Mouse (Mus musculus): ENCODE results near the gene Smug1. TPM values are rescaled to one million over a fixed set of nuclear protein-coding genes. Genes with fewer than 3 reads are reported as not detected.

The Smug1 gene
- polyA plus RNA-seq (2015; fragmentation: Nextera tagmentation; extraction: Ambion mirVana) = 15.8 and 16.2 TPM in 2 replicates

DNA sequence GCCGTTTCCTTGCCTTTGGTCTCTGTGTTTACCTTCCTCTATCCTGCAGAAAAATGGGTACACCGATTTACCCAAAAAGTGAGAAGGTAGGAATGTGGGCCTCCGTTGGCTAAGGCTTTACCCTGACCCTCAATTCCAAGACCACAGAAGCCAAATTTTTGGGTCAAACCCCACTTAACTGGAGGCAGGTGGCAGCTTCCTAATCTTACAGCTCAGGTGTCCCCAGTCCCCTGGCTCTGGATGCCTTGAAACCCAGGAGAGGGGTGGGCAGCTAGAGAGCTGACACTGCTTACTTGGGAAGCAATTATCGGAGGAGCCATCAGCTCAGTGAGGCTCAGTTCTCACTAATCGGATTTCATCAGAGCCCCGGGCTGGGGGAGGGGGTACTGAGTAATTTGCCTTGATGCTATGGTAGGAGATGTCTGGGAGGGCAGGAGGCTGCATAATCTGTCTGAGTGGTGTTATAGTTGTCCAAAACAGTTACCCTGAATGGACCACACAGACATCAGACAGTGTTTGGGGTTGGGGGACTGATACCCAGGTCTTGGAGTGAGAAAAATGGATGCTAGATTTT, at the start of gene Smug1:
Gene Smug1 (minus strand): TSS at position 51 of the 574 bp plus-strand sequence.
- H3K36me3 ChIP-seq = no peaks in the 10 kb centered on the region
- no peaks in the 10 kb centered on the region for H3K9me3 ChIP-seq

GRCm38 (mm10) chr15:103216052-103216451, 49.2 kb upstream of the Smug1 start:
- Histone ChIP-seq H3K9ac (peak overlapping the region; percentile 80), H3K4me3 (peak overlapping the region; percentile 54), H3K27me3 (replicated peaks) (no peaks in the 10 kb centered on the region), H3K36me3 (peaks cover 21% of the 10 kb centered on the region), H3K9me3 (no peaks in the 10 kb centered on the region), H3K4me1 (peaks cover 65% of the 10 kb centered on the region), H3K4me2 (peak overlapping the region; percentile 74), H3K27ac (replicated peaks) (peak overlapping the region; percentile 96)
- 25% methylated on average over 2 of the region's 2 CpGs for WGBS
- ATAC-seq (ENCODE audit: extremely low read depth, insufficient number of reproducible peaks, low FRiP score, low TSS enrichment) = no peak

More for the DNA sequence above, at the start of gene Smug1:
- no peak within 1 kb of the TSS for H3K27ac ChIP-seq (replicated peaks)
- H3K4me1 ChIP-seq = peaks cover 36% of the 10 kb centered on the region
- H3K4me3 ChIP-seq = no peak within 1 kb of the TSS
- H3K9ac ChIP-seq = no peak within 1 kb of the TSS
- no peak within 1 kb of the TSS for H3K4me2 ChIP-seq
- ATAC-seq (ENCODE audit: extremely low read depth, insufficient number of reproducible peaks, low FRiP score, low TSS enrichment) = no peak
- H3K27me3 ChIP-seq (replicated peaks) = peaks cover 66% of the 10 kb centered on the region
- 21% methylated on average over 6 of the region's 6 CpGs for WGBS

GRCm38 (mm10) chr15:103214971-103215907, 48.3 kb upstream of the Smug1 start:
- peaks cover 57% of the 10 kb centered on the region for H3K4me1 ChIP-seq
- peak; percentile 84; the same call in 1 of the 2 replicates for ATAC-seq (ENCODE audit: extremely low read depth, insufficient number of reproducible peaks, low FRiP score, low TSS enrichment)
- under 1% methylated on average over 15 of the region's 15 CpGs for WGBS

GRCm38 (mm10) chr15:103214149-103214548, 47.3 kb upstream of the Smug1 start:
- Histone ChIP-seq H3K27me3 (replicated peaks) (no peaks in the 10 kb centered on the region), H3K9ac (peak overlapping the region; percentile 75), H3K36me3 (peaks cover 40% of the 10 kb centered on the region), H3K27ac (replicated peaks) (peak overlapping the region; percentile 81), H3K9me3 (no peaks in the 10 kb centered on the region), H3K4me2 (peak overlapping the region; percentile 66), H3K4me1 (peaks cover 54% of the 10 kb centered on the region), H3K4me3 (peak overlapping the region; percentile 41)
- ATAC-seq (ENCODE audit: extremely low read depth, insufficient number of reproducible peaks, low FRiP score, low TSS enrichment) = no peak
- WGBS = 29% methylated on average over 2 of the region's 2 CpGs

More at GRCm38 (mm10) chr15:103214971-103215907, 48.3 kb upstream of the Smug1 start:
- Histone ChIP-seq H3K9ac (peak overlapping the region; percentile 80), H3K27ac (replicated peaks) (peak overlapping the region; percentile 96), H3K4me2 (peak overlapping the region; percentile 74), H3K9me3 (no peaks in the 10 kb centered on the region), H3K4me3 (peak overlapping the region; percentile 54), H3K36me3 (peaks cover 29% of the 10 kb centered on the region), H3K27me3 (replicated peaks) (no peaks in the 10 kb centered on the region)

- no peaks in the 10 kb centered on the region for H3K9me3 ChIP-seq
- H3K27me3 ChIP-seq (replicated peaks) = no peaks in the 10 kb centered on the region
- ATAC-seq (ENCODE audit: extremely low read depth, insufficient number of reproducible peaks, low FRiP score, low TSS enrichment) = no peak
- H3K36me3 ChIP-seq = peaks cover 83% of the 10 kb centered on the region
- 67% methylated on average over 2 of the region's 2 CpGs for WGBS
- peaks cover 32% of the 10 kb centered on the region for H3K4me1 ChIP-seq
- no peak overlapping the region; the same call in 1 of the 2 replicates for H3K27ac ChIP-seq (replicated peaks)
- no peak overlapping the region for H3K4me2 ChIP-seq
- no peak overlapping the region for H3K4me3 ChIP-seq
- no peak overlapping the region for H3K9ac ChIP-seq
Observed at GRCm38 (mm10) chr15:103205156-103205555, 38.3 kb upstream of the Smug1 start.

DNA sequence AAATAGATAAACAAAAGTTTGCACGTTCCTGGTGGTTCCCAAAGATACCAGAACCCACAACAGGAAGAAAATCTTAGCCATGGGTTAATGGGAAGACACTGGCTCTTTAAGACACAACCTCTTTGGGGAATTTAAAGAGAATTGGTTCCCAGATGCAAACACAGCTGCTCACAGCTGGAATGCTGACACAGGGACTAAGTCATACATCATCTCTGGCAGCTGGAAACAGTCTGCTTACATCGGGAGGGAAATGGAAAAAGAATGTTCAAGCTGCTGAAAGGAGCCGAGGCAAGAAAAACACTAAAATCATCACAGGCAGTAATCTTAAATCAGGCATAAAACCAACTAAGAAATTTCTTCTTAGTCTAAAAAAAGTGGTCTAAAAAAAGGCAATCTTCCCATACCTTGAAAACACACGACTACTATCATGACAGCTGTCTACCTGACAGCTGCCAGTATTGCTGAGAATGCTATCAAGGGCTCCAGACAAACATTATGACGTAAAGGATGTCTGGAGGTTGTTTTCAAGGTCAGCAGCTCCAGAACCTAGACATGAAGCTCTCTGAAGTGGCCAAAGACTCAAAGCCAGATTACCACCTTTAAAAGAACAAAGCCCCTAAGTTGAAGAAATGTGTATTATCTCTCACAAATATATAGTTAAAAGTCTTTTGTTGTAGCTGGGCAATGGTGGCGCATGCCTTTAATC, 35.3 kb upstream of the Smug1 start:
- Histone ChIP-seq H3K27me3 (replicated peaks) (no peaks in the 10 kb centered on the region), H3K36me3 (peaks cover 83% of the 10 kb centered on the region), H3K4me3 (no peak overlapping the region), H3K9me3 (no peaks in the 10 kb centered on the region), H3K27ac (replicated peaks) (peak overlapping the region; percentile 87), H3K4me2 (0 out of 2 replicates have a peak overlapping the region, but pooled peaks have one; percentile 1), H3K9ac (no peak overlapping the region), H3K4me1 (peaks cover 43% of the 10 kb centered on the region)
- ATAC-seq (ENCODE audit: extremely low read depth, insufficient number of reproducible peaks, low FRiP score, low TSS enrichment) = no peak
- 32% methylated on average over 6 of the region's 6 CpGs for WGBS

- Histone ChIP-seq H3K4me1 (peaks cover 45% of the 10 kb centered on the region), H3K9me3 (no peaks in the 10 kb centered on the region), H3K36me3 (peaks cover 85% of the 10 kb centered on the region), H3K4me3 (no peak overlapping the region), H3K27me3 (replicated peaks) (no peaks in the 10 kb centered on the region), H3K9ac (no peak overlapping the region), H3K27ac (replicated peaks) (0 out of 2 replicates have a peak overlapping the region, but pooled peaks have one; percentile 28), H3K4me2 (no peak overlapping the region)
- WGBS = 81% methylated on average over 4 of the region's 4 CpGs
- ATAC-seq (ENCODE audit: extremely low read depth, insufficient number of reproducible peaks, low FRiP score, low TSS enrichment) = no peak
Observed at GRCm38 (mm10) chr15:103197785-103198184, 30.9 kb upstream of the Smug1 start.

GRCm38 (mm10) chr15:103196835-103197234, 29.9 kb upstream of the Smug1 start:
- no peak overlapping the region for H3K9ac ChIP-seq
- H3K9me3 ChIP-seq = no peaks in the 10 kb centered on the region
- no peak overlapping the region for H3K4me3 ChIP-seq
- WGBS = 26% methylated on average over 1 of the region's 1 CpGs
- H3K27me3 ChIP-seq (replicated peaks) = no peaks in the 10 kb centered on the region
- no peak overlapping the region for H3K4me2 ChIP-seq
- peak overlapping the region; percentile 24; the same call in 1 of the 2 replicates for H3K27ac ChIP-seq (replicated peaks)
- no peak for ATAC-seq (ENCODE audit: extremely low read depth, insufficient number of reproducible peaks, low FRiP score, low TSS enrichment)
- peaks cover 35% of the 10 kb centered on the region for H3K4me1 ChIP-seq
- peaks cover 91% of the 10 kb centered on the region for H3K36me3 ChIP-seq

DNA sequence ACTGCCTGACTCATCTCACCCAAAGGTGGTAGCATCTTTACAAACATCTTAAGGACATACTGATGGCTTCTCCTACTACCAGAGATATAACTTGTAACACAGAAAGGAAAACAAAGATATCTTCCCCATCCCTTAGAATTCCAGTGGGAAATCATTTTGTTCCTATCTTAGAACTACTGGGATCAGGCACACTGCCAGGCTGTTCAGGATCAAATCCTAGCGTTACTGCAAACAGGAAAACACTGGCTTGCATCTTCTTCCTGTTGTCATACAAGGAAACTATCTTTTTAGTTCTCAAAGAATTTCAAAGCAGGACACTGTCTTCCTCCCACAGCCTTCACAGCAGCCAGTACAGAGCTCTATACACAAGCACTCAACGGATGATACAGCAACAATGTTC, 26.7 kb upstream of the Smug1 start:
- H3K4me2 ChIP-seq = no peak overlapping the region
- ATAC-seq (ENCODE audit: extremely low read depth, insufficient number of reproducible peaks, low FRiP score, low TSS enrichment) = no peak
- no peaks in the 10 kb centered on the region for H3K9me3 ChIP-seq
- no peak overlapping the region for H3K4me3 ChIP-seq
- no peak overlapping the region for H3K9ac ChIP-seq
- peaks cover 27% of the 10 kb centered on the region for H3K4me1 ChIP-seq
- WGBS = 73% methylated on average over 2 of the region's 2 CpGs
- H3K36me3 ChIP-seq = peaks cover 88% of the 10 kb centered on the region
- no peak overlapping the region; the same call in 1 of the 2 replicates for H3K27ac ChIP-seq (replicated peaks)
- H3K27me3 ChIP-seq (replicated peaks) = no peaks in the 10 kb centered on the region

DNA sequence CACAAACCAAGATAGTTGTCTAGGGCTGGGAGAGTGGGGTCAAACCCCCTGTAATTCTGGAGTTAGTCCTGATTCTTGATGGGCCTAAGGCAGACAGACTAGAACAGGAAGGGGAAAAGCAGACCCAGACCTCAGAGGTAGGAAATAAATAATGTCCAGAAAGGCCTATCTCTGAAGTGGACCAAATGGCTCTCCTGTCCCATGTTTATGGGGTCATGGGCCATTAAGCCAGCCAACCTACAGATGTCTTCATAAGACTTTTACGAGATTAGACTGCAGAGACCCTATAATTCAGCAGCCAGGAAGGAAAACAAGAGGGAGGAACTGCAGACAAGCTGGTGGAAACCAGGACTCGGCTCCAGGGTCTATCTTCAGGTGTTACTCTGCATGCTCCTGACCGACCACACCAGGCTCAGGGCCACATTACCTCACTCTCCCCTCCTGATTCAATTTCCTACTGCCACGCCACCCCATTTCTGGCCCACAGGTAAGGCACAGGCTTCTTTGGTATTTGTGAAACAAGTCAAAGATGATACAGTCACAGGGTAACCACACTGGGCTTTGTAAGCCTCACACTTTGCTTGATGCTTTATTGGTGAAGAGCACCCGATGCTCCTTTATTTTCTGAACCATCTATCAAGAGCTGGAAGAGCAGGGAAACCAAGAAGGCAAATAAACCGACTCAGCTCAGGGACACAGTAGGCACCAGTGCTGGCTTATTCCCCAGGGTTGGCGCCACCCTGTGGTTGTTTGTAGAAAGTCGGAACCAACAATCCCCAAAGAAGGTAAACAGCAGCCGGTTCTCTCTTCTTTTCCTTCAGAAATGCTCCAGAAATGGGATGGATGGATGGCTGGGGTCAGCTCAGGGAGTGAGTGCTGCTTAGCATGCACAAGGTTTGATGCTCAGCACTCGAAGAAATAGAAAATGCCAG, 23.9 kb upstream of the Smug1 start:
- 59% methylated on average over 10 of the region's 10 CpGs for WGBS
- peaks cover 60% of the 10 kb centered on the region for H3K36me3 ChIP-seq
- H3K27me3 ChIP-seq (replicated peaks) = no peaks in the 10 kb centered on the region
- H3K27ac ChIP-seq (replicated peaks) = no peak overlapping the region
- no peak for ATAC-seq (ENCODE audit: extremely low read depth, insufficient number of reproducible peaks, low FRiP score, low TSS enrichment)
- H3K4me1 ChIP-seq = peaks cover 14% of the 10 kb centered on the region
- no peak overlapping the region for H3K4me2 ChIP-seq
- H3K4me3 ChIP-seq = no peak overlapping the region
- H3K9me3 ChIP-seq = no peaks in the 10 kb centered on the region
- H3K9ac ChIP-seq = no peak overlapping the region

Measured in heart, embryonic 13.5 days (tissue).